Mouse (Mus musculus): ENCODE data around the gene Rsad1.

Rsad1 gene

DNA sequence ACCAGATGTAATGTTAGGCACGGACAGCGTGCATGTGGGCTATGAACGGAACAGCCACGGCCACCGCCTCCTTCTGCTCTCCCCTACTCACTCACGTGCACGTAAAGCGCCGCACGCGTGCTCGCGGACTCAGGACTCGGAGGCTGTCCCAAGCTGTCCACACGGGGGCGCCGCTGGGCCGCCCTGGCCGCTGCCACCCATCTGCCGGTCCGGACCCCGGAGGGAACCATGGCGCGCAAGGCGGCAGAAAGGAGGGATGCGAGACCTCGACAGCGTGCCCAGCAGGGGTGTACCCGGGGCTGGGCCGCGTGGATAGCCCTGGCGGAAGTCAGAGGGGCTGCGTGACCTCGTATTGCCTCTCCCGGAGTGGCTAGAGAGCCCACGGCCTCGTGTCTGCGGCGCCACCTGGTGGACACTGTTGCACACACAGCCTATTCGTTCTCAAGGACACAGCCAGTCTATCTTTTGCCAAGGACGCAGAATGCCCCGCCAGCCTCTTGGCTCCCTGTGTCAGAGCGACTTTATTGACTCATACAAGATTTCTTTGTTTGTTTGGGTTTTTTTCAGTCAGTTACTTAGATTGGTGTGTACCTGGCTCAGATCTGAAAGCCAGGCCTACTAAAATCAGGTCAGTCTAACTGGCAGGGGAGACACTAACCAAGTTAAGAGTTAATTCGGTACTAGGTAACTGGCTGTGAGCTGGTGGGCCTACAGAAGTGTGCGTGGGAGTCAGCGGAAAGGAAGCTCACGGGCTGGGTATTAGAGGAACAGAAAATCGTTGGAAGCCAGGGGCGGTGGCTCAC lies at the start of gene Rsad1:
Rsad1 (minus strand) TSS at position 368 of the 803 bp plus-strand sequence.
- in situ Hi-C loops (cut with MboI, MseI) = no loop called here

DNA sequence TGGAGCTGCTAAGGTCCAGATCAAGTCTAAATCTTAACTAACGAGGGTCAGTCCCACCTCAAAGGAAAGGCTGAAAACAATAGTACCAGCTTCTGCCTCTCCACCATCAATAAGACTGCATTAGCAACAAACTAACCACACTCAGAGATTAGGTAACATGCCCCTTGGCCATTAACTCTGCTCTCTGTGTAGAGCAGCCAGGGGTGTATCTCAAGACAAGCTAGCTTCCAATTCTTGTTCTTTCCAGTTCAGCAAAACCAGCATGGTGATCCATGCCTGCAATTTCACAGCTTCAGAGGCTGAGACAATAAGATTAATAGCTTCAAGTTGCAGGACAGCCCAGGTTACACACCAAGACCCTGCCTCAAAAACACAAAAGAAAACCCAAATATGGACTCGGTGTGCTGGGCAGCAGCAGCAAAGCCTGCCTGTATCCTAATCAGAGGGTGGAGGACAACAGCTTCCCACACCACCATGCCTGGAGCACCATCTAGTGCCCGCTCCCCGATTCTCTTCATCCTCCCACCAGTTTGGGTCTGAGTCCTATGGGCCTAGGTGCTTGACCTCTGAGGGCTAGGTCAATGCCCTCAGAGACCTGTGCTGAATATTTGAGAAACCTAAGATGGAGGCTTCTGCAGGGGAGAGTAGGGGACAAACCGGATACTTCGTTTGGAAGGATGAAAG lies 49.5 kb upstream of the Rsad1 start:
- in situ Hi-C loops (cut with MboI, MseI) = no loop called here

DNA sequence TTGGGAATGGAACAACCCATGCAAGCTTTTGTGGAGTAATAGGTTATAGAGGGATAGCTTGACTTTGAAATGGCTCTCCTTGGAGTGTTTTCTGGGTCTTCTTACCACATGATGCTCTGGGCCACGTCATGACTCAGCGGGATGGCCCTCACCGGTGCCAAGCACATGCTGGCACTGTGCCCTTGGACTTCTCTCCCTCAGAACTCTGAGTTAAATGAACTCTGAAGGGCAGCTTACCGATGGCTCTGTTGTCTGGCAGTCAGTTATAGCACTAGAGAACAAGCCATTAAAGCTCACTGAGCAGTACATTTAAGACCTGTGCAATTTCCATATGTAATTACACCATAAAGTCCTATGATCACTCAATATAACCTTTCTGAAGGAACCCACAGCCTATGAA lies 48.3 kb upstream of the Rsad1 start:
- in situ Hi-C loops (cut with MboI, MseI) = no loop called here

DNA sequence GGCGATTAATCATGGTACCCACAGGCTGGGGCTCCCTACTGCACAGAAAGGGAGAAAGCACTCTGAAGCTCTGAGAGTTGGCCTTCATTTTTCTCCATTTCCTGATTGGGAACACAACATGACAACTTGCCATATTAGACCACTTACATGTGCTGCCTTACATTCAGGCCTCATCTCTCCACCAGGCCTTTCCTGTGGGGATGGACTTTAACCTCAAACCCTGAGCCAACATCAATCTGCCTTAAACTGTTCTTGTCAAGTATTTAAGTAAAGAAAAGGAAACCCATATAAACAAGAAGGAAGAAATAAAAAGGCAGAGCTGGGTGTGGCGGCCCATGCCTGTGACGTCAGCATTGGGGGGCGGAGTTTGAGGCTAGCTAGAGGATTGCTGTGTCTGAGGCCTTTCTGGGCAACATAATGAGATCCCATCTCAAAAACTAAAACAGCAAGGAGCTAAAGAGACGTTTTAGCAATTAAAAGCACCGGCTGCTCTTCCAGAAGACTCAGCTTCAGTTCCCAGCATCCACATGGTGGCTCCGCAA lies 47.3 kb upstream of the Rsad1 start:
- in situ Hi-C loops (cut with MboI, MseI) = no loop called here

DNA sequence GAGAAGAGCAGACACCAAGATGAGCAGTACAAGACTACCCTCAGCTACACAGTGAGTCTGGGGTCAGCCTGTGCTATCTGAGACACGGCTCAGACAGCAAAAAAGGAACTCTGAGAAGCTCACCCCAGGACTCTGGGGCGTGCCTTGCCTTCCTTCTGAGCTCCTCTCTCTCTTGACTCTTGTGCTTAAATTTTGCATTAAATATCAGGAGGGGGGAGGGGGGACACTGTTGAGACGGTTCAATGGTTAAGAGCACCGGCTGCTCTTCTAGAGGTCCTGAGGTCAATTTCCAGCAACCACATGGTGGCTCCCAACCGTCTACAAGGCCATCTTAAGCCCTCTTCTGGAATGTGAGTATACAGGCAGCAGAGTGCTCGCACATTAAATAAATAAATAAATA lies 38.5 kb upstream of the Rsad1 start:
- in situ Hi-C loops (cut with MboI, MseI) = no loop called here

DNA sequence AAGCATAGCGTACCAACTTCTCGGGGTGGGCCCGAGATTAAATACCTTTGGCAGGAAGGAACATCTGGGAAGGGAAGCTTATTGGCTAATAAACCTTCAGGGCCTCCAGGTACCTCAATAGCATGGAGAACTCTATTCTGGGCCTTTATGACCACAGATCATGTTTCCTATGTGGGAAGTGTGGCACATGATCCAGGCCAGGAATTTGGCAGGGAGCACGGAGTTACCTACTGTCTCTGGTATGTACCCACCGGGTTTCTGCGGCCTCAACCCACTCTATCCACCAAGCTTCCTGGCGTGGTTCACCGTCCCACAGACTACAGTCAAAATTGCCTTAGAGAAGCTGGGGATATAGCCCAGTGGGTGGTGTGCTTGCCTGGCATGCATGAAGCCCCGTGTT lies 36.0 kb upstream of the Rsad1 start:
- in situ Hi-C loops (cut with MboI, MseI) = no loop called here

DNA sequence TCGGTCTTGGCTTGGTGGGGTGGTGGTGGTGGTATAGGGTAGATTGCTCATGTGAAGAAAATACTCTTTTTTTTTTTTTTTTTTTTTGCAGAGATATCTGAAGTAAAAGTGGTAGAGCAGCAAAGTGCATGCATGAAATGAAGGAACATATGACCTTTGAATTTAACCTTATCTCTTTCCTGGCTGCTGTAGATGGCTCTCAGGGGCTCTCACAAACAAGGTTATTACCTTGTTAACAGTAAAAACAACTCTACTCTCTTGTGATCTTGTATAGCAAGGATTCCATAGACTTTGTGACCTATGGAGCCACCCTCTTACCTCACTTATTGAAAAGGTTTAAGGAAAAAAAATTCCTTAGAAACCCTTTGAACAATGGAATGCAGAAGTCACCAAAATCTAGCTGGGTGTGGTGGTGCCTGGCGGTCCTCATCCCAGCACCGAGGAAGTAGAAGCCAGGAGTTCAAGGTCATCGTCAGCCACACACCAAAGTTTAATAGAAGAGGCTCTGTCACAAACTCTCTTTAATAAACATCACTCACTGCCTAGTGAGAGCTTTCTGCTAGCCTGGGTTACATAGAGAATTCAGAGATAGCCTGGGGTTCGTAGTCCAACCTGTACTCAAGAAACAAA lies 31.2 kb upstream of the Rsad1 start:
- in situ Hi-C loops (cut with MboI, MseI) = no loop called here

DNA sequence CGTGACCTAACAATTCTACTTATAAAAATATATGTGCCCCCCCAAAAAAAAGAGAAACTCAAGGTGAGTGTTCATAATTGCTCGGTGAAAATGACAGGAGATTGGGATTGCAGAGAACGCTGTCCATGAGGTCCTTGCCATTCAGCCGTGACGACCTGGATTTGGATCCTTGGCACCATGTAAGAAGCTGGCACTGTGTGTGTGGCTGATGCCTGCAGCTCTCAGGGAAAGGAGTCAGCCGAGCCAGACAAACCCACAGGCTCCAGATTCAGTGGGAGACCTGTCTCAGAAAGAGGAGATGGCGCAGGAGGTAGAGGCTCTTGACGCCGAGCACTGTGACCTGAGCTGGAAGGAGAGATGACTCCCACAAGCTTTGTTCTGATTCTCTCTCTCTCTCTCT lies 27.3 kb upstream of the Rsad1 start:
- in situ Hi-C loops (cut with MboI, MseI) = no loop called here

DNA sequence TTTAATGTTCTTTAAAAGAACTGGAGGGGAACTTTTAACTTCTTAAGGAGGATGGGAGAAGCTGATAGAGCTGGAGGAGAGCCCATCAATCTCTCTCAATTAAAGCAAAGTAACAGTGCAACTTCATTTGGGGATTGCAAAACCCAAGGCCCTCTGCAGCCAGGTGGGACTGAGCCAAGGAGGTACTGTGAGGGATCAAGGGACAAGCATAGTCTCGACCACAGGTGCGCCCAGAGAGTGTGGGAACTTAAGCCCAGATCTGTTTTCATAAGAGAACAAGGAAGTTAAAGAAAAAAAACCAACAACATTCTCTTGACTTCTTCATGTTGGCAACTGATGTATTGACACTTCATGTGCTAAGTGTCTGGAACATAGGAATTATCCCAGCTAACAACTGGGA lies 26.0 kb upstream of the Rsad1 start:
- in situ Hi-C loops (cut with MboI, MseI) = no loop called here

DNA sequence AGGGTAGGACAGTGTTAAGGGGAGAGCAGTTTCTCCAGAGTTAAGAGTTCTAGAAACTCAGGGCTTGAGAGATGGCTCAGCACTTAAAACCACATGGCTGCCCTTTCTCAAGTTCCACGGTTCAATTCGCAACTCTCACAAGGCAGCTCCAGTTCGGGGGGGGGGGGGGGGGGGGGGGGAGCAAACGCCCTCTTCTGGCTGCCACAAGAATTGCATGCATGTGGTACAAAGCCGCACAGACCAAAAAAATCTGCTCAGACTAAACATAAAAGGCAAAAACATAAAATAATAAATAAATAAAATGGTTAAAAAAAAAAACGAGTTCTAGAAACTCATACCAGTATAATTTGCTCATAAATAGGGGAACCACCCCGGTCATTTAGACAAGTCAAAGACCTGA lies 25.5 kb upstream of the Rsad1 start:
- in situ Hi-C loops (cut with MboI, MseI) = no loop called here

DNA sequence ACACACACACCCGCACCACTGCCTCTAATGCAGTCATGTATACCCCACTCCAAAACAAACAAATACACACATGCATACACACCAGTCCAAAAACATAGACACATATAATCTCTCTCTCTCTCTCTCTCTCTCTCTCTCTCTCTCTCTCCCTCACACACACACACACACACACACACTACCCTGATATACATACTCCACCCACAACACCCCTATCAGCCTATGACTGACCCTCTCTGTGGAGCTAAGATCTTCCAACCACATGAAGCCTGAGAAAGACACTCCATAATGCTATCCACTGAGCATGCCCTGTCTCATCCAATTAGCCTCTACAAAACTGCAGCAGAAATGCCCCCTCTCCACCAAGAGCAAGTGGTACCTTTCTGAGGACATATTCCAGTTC lies 22.8 kb upstream of the Rsad1 start:
- in situ Hi-C loops (cut with MboI, MseI) = no loop called here

DNA sequence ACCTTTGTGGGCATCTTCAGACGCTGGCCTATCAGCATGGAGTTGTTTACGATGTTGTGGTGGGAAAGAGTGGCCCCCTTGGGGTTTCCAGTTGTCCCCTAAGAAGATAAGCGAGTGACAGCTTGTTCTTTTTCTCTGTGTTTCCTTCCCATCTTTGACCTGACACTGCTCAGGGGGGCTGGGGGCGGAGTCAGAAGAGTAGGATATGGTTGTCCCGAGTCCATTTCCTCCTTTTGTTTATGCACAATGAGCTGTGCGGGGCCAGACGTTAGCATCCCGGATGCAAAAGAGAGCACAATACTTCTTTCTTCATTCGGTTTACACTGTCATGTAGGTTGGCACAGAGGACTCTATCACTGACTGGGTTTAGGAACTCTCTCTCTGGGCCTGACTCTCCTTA lies 21.6 kb upstream of the Rsad1 start:
- in situ Hi-C loops (cut with MboI, MseI) = no loop called here

DNA sequence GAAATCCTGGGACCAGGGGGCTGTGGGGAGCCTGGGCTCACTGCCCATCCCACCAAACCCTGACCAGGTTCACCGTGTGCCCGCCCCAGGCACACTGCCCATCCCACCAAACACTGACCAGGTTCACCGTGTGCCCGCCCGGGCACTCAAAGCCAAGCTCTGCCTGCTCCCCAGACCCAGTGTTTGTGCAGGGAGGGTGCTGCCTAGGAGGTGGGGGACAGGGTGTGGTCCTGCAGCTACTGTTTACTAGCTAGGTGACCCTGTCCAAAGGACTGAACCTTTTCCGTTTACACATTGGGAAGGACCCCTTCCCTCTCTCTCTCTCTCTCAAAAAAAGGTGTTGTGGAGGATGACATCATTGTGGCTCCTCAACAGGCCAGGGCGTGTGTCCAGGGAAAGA lies 18.3 kb upstream of the Rsad1 start:
- in situ Hi-C loops (cut with MboI, MseI) = no loop called here

DNA sequence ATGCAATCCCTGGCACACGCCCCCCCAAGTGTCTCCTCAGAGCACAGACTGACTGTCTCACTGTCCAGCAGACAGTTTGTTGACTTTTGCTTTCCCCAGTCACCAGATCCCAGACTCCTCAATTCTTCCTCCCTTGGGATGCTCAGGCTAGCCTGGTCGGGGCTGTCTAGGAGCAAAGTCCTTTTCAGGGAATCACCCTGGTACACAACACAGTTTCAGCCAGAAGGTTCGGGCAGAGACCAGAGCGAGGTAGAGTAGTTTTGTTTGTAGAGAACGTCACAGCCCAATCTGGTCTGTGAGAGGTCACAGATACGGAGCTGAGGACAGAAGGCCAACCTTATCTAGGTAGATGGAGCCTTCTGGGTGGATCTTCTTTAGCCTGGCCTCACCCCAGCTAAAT lies 17.5 kb upstream of the Rsad1 start:
- in situ Hi-C loops (cut with MboI, MseI) = no loop called here

DNA sequence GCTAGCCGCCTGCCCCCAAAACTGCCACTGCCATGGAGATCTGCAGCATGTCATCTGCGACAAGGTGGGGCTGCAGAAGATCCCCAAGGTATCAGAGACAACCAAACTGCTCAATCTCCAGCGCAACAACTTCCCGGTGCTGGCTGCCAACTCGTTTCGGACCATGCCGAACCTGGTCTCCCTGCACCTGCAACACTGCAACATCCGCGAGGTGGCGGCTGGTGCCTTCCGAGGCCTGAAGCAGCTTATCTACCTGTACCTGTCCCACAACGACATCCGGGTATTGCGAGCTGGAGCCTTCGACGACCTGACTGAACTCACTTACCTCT lies 16.1 kb upstream of the Rsad1 start:
- in situ Hi-C loops (cut with MboI, MseI) = no loop called here

DNA sequence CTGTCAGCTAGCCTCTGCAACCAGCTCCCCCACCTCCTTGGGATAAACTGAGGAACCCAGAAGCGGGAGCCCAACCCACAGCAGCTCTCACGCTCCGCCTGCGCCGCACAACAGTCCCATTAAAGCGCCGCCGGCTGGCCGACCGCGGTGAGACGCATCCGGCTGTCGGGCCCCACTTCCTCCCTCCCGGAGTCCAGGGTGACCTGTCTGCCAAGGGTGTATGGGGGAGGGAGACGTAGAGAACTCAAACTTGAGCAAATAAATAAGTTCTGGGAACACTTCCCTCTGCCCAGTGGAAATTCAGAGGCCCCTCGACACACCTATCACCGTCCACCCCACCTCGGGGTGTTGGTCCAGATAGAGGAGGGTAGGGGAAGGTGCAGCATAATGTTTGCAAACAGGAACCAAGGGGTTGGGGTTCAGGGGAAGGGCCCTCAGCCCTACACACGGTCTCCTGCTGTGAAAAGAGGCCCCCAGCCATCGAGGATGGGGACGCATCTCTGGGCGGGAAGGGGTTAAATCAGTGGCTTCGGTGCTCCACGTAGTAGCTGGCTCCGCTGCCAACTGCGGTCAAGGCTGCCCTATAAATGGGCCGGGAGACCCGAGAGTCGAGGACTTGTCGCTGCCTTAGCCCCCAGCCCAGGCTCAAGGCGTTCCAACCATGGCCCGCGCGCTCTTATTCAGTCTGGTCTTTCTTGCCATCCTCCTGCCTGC lies 15.5 kb upstream of the Rsad1 start, which contains the start of gene Chad:
Chad (plus strand) TSS at position 611 of the 714 bp plus-strand sequence.
- in situ Hi-C loops (cut with MboI, MseI) = no loop called here

DNA sequence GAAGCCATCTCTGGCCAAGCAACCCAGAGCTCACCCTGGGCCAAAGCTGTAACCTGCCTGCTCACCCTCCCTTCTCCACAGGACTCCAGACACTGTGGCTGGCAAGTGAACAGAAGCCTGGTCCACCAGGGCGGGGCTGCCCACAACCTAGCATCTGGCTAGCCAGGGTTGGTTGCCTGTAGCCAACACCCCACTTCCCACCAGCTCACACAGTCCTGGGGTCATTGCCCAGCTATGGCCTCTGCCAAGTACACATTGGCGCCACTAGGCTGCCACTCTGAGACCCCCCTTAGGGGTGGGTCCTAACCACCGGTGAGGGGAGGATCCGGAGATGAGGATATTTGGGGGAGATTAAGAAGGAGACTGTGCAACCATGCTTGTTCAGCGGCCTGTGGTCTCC lies 14.8 kb upstream of the Rsad1 start:
- in situ Hi-C loops (cut with MboI, MseI) = no loop called here

DNA sequence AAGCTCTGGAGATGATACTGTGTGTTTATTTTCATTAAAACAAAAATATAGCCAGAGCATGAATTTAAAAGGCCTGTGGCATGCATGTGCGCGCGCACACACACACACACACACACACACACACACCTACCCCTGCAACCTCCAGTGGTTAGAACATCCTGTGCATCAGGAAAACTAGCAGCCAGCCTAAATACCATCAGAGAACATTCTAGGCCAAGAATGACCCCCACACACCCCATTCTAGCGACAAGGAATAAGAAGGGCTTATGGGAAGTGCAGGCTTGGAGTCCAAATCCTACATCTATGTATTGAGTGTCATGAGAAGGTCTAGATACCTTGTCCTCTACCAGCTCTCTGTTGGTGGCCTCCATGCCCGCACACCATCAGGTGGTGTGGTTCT lies 14.3 kb upstream of the Rsad1 start:
- in situ Hi-C loops (cut with MboI, MseI) = no loop called here

DNA sequence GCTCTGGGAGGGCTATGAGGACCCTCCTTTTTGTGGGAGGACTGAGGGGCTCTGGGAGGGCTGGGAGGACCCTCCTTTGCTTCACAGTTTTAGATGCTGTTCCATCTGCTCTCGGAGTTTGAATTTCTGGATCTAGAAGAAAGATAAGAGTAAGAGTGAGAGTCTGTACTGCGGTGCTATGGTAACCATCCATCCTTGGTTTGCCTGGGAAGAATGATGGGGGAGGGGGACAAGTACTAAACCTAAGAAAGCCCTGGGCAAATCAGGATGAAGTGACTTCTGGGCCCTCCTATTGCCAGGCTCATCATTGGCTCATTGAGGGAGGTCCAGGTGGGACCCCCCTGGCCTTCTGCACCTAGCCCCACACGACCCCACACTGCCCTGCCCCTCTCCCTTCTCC lies 9.2 kb upstream of the Rsad1 start:
- in situ Hi-C loops (cut with MboI, MseI) = no loop called here

DNA sequence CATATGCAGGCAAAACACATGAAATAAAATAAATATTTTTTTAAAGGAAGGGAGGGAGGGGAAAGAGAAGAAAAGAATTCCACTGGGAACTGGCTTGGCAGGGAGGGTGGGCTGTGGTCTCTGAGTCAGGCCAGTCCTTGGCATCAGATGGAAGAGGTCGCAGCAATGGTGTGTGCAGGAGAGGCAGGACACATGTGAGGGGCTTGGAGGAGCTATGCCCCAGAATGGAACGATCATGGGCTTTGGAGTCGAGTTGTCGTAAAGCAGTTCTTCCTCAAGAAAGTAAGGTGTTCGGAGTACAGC lies 1.3 kb upstream of the Rsad1 start:
- in situ Hi-C loops (cut with MboI, MseI) = no loop called here

DNA sequence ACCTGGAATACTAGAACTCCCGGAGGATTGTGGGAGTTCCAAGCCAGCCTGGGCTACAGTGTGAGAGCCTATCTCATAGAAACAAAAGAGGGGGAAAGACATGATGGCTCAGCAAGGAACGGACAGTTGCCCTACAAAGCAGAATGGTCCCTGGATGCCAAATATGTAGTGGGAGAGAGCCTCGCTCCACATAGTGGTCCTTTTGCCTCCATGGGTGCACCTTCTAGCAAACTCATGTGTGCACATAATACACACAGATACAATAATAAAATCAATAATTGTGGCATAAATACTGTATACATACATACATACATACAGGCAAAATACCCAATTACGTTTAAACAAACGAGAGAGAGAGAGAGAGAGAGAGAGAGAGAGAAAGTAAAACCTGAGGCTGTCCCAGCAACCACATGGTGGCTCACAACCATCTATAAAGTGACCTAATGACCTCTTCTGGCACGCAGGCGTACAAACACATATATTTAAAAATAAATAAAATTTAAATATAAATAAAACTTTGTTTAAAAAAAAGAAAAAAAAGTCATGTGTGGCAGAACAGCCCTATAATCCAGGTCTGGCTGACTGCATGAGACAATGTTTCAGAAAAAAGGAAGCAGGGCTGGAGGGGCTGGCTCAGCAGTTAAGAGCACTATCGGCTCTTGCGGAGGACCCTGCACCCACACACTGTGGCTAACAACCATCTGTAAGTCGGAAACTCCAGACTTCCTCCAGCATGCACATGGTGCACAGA lies 811 bp upstream of the Rsad1 start:
- in situ Hi-C loops (cut with MboI, MseI) = no loop called here
